Mouse (Mus musculus): ENCODE results near the gene Fat4.

GRCm38 (mm10) chr3:38952602-38953001 is 65.9 kb downstream of the Fat4 start:
- TF ChIP-seq CTCF (IDR thresholded peaks at IDR 0.05; ENCODE audit: control insufficient read depth, insufficient read depth, low read length) (no peak), POLR2A (IDR thresholded peaks at IDR 0.05; ENCODE audit: borderline replicate concordance, control insufficient read depth, low read depth, low read length) (no peak)
